Mouse (Mus musculus): ENCODE measurements at regions not wholly inside any gene's neighbourhood (a gene's known extent, or its start where the extent isn't known, plus 50 kb on each side); places are given as distances from the start of the nearest gene placed in this dataset.

DNA sequence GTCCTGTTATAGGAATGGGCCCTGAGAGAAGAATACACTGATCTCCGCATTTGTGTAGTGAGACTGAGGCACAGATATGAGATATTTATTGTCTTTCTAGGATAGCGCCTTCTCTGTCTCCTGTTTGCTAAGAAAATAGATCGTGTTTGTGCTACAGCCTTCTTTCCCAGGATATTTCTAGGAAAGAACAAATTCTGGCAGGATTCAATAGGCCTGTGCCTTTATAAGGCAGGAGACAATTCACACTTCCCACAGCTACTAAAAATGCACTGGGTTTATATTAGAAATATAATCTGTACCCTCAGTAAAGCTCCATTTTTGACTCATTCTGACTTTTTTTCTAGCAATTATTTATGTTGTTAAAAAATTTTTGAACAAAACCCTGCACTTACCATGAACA lies 854.7 kb downstream of the Epha4 start:
- DNase-seq (ENCODE audit: low spot score) = no peak

DNA sequence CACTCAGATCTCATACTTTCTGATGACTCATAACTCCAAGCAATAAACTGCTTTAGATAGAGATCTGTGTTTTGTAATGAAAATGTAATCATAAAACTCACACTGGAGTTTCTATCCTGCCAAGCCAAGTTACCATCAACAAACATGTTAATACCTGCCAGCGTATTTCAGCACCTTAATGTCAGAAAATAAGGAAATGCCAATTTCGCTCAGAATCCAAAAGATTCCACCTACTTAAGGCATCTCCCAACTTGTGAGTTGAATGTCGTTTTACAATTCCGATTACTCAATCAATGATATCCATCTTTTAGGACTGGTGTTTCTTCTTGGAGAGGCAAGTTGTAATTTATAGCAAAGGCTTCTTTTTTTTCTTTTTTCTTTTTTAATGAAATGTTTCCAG lies 850.5 kb downstream of the Epha4 start:
- no peak for DNase-seq (ENCODE audit: low spot score)

- DNase-seq (ENCODE audit: low spot score) = no peak
Measured at GRCm38 (mm10) chr1:76676836-76677235, 838.1 kb downstream of the Epha4 start.

DNA sequence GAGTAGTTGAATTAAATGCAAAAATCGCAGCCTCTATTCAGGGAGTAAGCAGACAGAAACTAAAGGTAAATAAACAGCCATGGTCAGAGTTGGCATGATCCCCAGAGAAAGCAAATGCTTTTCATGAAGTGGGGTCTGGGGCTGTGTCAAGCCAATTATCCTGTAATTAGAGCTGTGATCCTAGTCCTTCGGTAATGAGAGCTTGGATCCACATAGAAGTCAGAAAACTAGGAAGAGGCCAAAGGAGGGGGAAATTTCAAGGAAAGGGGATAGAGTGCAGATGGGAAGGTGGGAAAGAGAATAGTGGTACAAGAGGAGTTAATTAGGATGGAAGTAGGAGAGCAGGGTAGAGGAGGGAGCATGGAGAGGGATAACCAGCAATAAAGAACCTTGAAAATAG lies 809.3 kb downstream of the Epha4 start:
- DNase-seq (ENCODE audit: low spot score) = no peak

- no peak for DNase-seq (ENCODE audit: low spot score)
Measured at GRCm38 (mm10) chr1:76717639-76718292, 797.1 kb downstream of the Epha4 start.

DNA sequence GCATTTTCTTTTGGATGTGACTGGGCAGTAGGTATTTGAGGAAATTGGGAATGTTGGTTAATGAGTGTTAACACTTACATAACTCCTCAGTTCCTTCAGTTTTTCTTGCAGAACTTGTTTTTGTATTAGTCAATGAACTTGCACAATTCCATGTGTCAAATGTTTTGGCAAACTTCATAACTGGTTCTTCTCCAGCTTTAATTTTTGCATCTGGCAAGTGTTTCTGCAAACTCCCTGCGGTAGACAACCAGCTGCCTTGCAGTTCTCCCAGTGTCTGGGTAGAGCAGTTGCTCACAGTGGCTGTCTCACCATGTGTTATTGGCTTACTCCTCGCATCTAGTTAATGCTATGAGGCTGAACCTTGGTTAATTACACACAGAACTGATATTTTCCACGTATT lies 790.4 kb downstream of the Epha4 start:
- DNase-seq (ENCODE audit: low spot score) = no peak

DNA sequence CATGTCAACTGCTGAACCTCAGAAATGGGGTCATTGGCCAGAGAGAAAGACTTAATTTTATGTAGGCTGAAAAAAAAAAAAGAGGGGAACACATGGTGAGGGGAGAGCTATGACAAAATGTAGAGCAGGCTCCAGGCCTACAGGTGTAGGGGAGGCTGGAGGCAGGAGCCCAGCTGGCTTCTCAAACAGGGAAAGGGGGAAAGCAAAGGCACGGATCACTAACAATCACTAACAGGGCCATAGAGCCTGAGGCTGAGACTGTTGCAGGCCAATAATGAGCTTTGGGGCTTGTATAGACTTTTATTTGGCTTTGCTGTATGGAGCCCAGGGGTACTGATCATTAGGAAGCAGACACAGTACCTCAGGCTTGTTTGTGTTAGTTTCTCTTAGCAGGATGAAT lies 777.9 kb downstream of the Epha4 start:
- no peak for DNase-seq (ENCODE audit: low spot score)

GRCm38 (mm10) chr1:76737663-76738062 lies 777.2 kb downstream of the Epha4 start:
- DNase-seq (ENCODE audit: low spot score) = no peak

DNA sequence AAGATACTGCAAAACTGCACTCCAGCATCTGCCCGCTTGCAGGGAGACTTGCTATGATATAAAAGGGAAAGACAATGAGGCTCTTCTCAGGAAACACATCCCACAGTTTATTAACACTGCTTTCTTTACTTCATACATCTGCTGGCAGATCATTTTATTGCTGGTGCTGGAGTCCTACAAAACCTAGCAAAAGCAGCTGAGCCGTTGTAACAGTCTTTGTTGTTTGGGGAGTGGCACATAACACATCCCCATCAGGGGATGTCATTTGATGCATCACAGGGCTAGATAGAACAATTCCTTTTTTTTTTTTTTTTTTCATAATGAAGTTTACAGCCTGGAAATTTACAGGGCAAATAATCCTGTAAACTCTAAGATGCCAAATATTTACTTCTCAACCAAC lies 742.2 kb downstream of the Epha4 start:
- no peak for DNase-seq (ENCODE audit: low spot score)

DNA sequence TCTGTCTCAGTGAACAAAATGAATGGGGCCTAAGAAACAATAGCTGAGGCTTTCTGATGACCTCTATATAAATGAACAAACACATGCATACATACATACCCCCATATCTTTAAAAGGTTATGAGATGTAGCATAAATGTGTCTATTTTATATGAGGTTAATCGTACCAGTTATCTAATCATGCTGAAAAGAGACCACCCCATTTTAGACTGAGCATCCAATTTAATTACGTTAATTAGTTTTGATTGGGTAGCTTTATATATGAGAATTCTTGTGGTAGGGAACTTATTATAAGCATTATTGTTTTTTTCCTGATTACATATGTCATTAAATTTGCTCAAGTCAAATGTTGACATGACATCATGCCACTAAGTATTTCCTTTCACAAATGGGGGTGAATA lies 728.0 kb downstream of the Epha4 start:
- DNase-seq (ENCODE audit: low spot score) = no peak

- no peak for DNase-seq (ENCODE audit: low spot score)
Measured at GRCm38 (mm10) chr1:76793438-76793837, 721.5 kb downstream of the Epha4 start.

DNA sequence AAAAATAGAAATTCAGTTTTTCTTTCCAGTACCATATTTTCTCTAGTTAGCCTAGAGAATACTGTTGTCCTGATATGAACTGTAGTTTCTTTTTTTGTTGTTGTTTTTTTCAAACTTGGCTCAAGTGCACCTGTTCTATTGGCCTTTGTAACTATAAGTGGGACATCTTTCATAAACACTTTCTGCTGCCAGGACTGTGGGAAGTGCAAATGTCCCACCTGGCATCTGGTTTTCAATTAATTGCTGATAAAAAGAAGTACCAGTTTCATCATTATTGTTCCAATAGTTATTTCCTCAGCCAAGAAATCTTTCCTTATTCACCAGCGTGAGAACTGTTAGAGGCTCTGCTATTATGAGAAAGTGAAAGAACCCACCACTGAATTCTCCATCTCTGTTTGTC lies 695.0 kb downstream of the Epha4 start:
- no peak for DNase-seq (ENCODE audit: low spot score)

DNA sequence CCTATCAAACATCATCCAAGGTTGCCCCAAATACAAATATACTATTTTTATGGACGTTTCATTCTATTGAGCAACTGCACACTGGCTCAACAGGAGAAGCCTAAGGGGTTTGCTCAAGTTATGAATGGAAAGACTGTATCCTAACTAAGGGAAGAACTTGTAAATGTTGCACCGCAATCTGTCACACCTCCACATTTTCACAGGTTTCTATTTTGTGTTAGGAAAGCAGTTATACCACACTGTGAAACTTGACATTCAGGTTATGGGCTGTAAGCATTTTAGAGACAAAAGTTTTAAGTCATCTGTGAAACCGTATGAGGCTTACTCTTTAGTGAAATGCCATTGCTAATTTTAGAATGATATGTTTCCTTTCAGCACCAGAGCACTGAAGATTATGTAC lies 693.3 kb downstream of the Epha4 start:
- no peak for DNase-seq (ENCODE audit: low spot score)

DNA sequence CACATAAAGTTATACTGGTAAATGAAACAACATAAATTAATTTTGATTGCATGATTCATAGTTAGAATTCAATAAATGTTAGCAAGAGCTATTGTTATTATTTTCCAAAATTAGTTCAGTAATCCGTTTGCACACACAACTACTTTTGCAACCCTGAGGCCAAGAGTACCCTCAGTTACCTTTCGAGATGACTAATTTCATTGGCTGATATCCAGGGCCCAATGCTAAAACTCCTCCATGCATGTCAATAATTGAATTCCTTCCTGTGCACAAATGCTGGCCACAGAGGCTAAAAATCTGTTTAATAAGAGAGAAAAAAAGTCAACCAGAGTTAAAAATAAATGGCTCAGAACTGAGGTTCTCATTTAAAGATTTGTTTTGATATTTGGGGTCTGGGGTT lies 685.2 kb downstream of the Epha4 start:
- DNase-seq (ENCODE audit: low spot score) = no peak

- DNase-seq (ENCODE audit: low spot score) = no peak
Measured at GRCm38 (mm10) chr1:76832311-76832710, 682.6 kb downstream of the Epha4 start.

DNA sequence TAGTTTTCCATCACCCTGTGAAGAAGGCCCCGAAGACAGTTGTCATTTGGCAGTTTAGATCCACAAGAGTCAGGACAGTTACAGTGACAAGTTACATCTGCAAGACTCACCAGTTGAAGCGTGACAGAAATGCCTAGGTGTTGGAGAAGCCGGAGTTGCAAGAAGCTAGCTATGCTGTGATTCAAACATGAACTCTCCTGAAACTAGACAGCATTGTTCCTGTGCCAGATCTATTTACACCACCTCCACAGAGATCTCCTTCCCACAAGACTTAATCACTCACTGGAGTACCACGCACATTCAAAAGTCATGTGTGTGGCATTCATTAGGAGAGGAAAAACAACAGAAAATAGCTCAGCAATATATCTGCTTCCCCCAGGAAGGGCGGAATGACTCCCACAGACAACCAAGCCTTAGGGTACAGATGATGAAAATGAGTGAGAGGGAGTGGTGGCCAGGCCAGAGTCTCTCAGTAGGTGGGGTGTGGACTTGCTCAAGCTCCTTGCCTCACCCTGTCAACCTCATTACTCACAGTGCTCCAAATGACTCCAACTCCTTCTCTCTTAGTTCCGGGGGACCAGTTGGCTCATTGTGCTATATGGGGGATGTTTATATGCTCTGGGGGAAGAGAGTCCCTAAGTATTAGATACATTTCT lies 679.7 kb downstream of the Epha4 start:
- DNase-seq (ENCODE audit: low spot score) = no peak

DNA sequence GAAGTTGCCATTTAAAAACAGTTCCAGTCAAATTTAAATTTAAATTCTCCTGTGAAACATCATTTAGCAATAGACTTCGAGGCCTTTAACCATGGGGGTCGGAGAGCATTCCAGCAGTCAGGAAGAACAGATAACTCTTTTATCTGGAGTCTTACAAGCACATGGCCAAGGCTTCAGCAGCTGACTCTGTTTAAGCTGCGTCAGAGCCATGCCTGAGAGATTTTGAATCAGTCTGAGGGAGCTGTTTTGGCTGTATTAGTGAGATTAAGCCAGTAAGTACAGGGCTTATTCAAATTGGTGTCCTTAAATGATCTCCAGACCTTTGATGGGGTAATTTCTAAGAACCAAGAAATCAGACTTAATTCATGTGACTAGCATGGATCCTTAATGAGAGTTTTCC lies 665.5 kb downstream of the Epha4 start:
- no peak for DNase-seq (ENCODE audit: low spot score)

- DNase-seq (ENCODE audit: low spot score) = no peak
Measured at GRCm38 (mm10) chr1:76866304-76866968, 648.5 kb downstream of the Epha4 start.

DNA sequence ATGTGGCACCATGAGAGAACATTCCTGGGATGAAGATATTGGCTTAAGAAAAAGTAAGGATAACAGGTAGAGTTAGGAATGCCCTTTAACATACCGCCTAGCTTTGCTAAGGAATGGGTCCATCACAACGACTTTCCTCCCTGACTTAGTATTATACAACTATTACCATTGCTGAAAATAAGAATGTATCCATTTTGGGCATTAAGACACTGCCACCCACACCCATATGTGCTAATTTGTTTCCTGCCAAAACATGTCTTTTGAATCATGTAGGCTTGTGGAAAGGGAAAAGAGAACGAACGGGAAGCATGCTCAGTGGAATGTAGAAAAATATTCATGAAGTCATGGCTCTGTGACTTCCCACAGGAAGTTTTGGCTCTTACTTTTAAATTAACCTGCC lies 641.7 kb downstream of the Epha4 start:
- DNase-seq (ENCODE audit: low spot score) = no peak

- no peak for DNase-seq (ENCODE audit: low spot score)
Measured at GRCm38 (mm10) chr1:76880111-76880782, 634.6 kb downstream of the Epha4 start.

- no peak for DNase-seq (ENCODE audit: low spot score)
Measured at GRCm38 (mm10) chr1:76880783-76881145, 634.1 kb downstream of the Epha4 start.

GRCm38 (mm10) chr1:76896152-76896864 lies 618.6 kb downstream of the Epha4 start:
- DNase-seq (ENCODE audit: low spot score) = no peak
